Mouse (Mus musculus) cerebellum, postnatal 4 days (tissue): ENCODE data around the gene Rpl27a.

Experiments used
- DNase-seq, 2 experiments: peaks; one replicate each; pipeline ENCODE4 v3.0.0; 2022; ENCODE audit warnings: low spot score in 2 of 2, mixed read lengths in 1 of 2

The Rpl27a gene

GRCm38 (mm10) chr7:109563775-109564362 is 44.9 kb downstream of the Rpl27a start:
- no peak for DNase-seq

GRCm38 (mm10) chr7:109566327-109566726 is 47.4 kb downstream of the Rpl27a start:
- DNase-seq = no peak

GRCm38 (mm10) chr7:109566841-109567768 is 48.2 kb downstream of the Rpl27a start:
- DNase-seq = no peak

GRCm38 (mm10) chr7:109568391-109568892 is 49.5 kb downstream of the Rpl27a start:
- no peak for DNase-seq
